In the genomic region with DNA sequence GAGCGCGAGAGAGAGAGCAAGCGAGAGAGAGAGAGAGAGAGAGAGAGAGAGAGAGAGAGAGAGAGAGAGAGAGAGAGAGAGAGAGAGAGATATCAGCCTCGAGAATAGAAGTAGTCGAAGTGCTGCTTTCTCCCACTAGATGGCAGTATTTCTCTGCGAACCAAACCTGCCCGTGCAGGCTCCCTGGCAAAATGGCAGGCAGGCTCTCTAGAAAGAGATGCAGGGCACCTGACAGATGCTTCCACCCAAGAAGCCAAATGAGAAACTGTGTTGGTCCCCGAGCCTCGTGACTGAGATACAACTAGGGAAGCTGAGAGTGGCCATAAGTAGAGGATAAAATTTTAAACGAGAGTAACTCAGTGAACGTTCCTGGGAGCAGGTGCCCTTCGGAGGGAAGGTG, we compare ENCODE assay signal across 8 mouse cellular contexts. TPM values are rescaled to one million over a fixed set of nuclear protein-coding genes. Genes with fewer than 3 reads are reported as not detected.
DNase-seq lines count a peak whose midpoint lies in the region; ATAC-seq and TF ChIP-seq lines count a peak whose summit lies in the region.

No protein-coding gene starts in this region.

- peak; percentile 53; the same call in 1 of the 2 replicates for ATAC-seq in liver, embryonic 16.5 days (ENCODE audit: low read depth)

- intact Hi-C loops in gastrocnemius, adult 2 months (cut with DNase I), result loop anchor here (1.0 to 2.0 kb wide), 2 partner anchors 233 to 271 kb away; no protein-coding TSS in a partner anchor

- H3K4me1 ChIP-seq in liver, embryonic 16.5 days (ENCODE audit: control insufficient read depth, low read depth, low read length), result peaks cover 24% of the 10 kb centered on the region
- H3K4me1 ChIP-seq in olfactory bulb, adult 2 months (ENCODE audit: control insufficient read depth, insufficient read depth, low read length), result no peaks in the 10 kb centered on the region; the same call in none of the 2 replicates
- H3K4me1 ChIP-seq in thymus, adult 2 months (replicated peaks; ENCODE audit: control insufficient read depth, insufficient read depth, low read length), result no peaks in the 10 kb centered on the region

- peaks cover 4% of the 10 kb centered on the region; the same call in 1 of the 2 replicates for H3K9me3 ChIP-seq in liver, embryonic 16.5 days (replicated peaks; ENCODE audit: control insufficient read depth, low read length)

- DNase-seq in A20 (ENCODE audit: low read depth, low spot score) (peak; percentile 81), R1 (ENCODE audit: low read depth, low spot score) (peak; percentile 62)
- DNase-seq in cerebellum, postnatal 36 days, result peak; percentile 70 to 80
- DNase-seq in gastrocnemius, adult 2 months, result peak; percentile 59
- DNase-seq in kidney, postnatal 36 days, result peak; percentile 69 to 78
- peak; percentile 71 for DNase-seq in thymus, adult 2 months

- no peak overlapping the region for H3K4me3 ChIP-seq in gastrocnemius, adult 2 months
- H3K4me3 ChIP-seq in liver, embryonic 16.5 days (ENCODE audit: low read depth, low read length), result no peak overlapping the region
- H3K4me3 ChIP-seq in olfactory bulb, adult 2 months (ENCODE audit: insufficient read depth, low read depth, low read length), result no peak overlapping the region
- no peak overlapping the region for H3K4me3 ChIP-seq in thymus, adult 2 months (ENCODE audit: control insufficient read depth, insufficient read depth, low read length)

- H3K27me3 ChIP-seq in liver, embryonic 16.5 days (ENCODE audit: control insufficient read depth, insufficient read depth, low read depth, low read length), result no peaks in the 10 kb centered on the region
- no peaks in the 10 kb centered on the region for H3K27me3 ChIP-seq in thymus, adult 2 months (ENCODE audit: control insufficient read depth, insufficient read depth, low read length)

- no peak for TF ChIP-seq POLR2A in olfactory bulb, adult 2 months (IDR thresholded peaks at IDR 0.05; ENCODE audit: insufficient read depth, low read depth, low read length)
- no peak for TF ChIP-seq POLR2A in thymus, adult 2 months (IDR thresholded peaks at IDR 0.05; ENCODE audit: control insufficient read depth, extremely low read depth, insufficient read depth, low read length, poor library complexity)

- no peak overlapping the region for H3K4me2 ChIP-seq in liver, embryonic 16.5 days (ENCODE audit: low read depth, low read length)

- 19% methylated on average over 12 of the region's 12 CpGs for WGBS in liver, embryonic 16.5 days (ENCODE audit: insufficient replicate concordance)
- 18% methylated on average over 11 of the region's 12 CpGs for WGBS in olfactory bulb, adult 2 months
- WGBS in thymus, adult 2 months, result 27% methylated on average over 9 of the region's 12 CpGs

- no peaks in the 10 kb centered on the region for H3K36me3 ChIP-seq in liver, embryonic 16.5 days (ENCODE audit: control insufficient read depth, insufficient read depth)
- H3K36me3 ChIP-seq in thymus, adult 2 months (ENCODE audit: control insufficient read depth, insufficient read depth, low read length), result no peaks in the 10 kb centered on the region

- H3K27ac ChIP-seq in gastrocnemius, adult 2 months, result no peak overlapping the region
- H3K27ac ChIP-seq in liver, embryonic 16.5 days (ENCODE audit: low read length), result no peak overlapping the region
- H3K27ac ChIP-seq in olfactory bulb, adult 2 months (ENCODE audit: insufficient read depth, low read depth, low read length), result no peak overlapping the region
- H3K27ac ChIP-seq in thymus, adult 2 months (ENCODE audit: control insufficient read depth, insufficient read depth, low read length), result no peak overlapping the region

- H3K9ac ChIP-seq in liver, embryonic 16.5 days (ENCODE audit: low read depth, low read length), result no peak overlapping the region

- peak; percentile 72 for TF ChIP-seq CTCF in gastrocnemius, adult 2 months (IDR thresholded peaks at IDR 0.05)
- peak; percentile 46; the same call in 1 of the 2 replicates for TF ChIP-seq CTCF in olfactory bulb, adult 2 months (IDR thresholded peaks at IDR 0.05; ENCODE audit: insufficient read depth, low read depth, low read length)
- TF ChIP-seq CTCF in thymus, adult 2 months (IDR thresholded peaks at IDR 0.05; ENCODE audit: borderline replicate concordance, control insufficient read depth, extremely low read depth, insufficient read depth, low read length, poor library complexity), result peak; percentile 47; the same call in 1 of the 2 replicates

RNA-seq across cellular contexts. Expression of a gene that starts 13.4 kb away (rescaled TPM):
- total RNA-seq in gastrocnemius, adult 2 months (2021), result under 1 TPM; 0.08 to 0.48 TPM
- polyA plus RNA-seq in liver, embryonic 16.5 days (2015; fragmentation: Nextera tagmentation; extraction: Ambion mirVana), result not detected in 2 replicates
- not detected in 2 replicates for polyA plus RNA-seq in olfactory bulb, adult 2 months (2012; ENCODE audit: insufficient read depth, insufficient read length, low replicate concordance, missing spikeins)
- polyA plus RNA-seq in thymus, adult 2 months (2012; rRNA removed), result 0.33 and 1.1 TPM in 2 replicates

RNA-seq across cellular contexts. Expression of a gene that starts 37.2 kb away (rescaled TPM):
- total RNA-seq in gastrocnemius, adult 2 months (2021), result 10 to 100 TPM; 10.7 to 11.6 TPM
- polyA plus RNA-seq in liver, embryonic 16.5 days (2015; fragmentation: Nextera tagmentation; extraction: Ambion mirVana), result 15.4 and 18.3 TPM in 2 replicates
- 732 TPM in 1 of 2 replicates, not detected in the other for polyA plus RNA-seq in olfactory bulb, adult 2 months (2012; ENCODE audit: insufficient read depth, insufficient read length, low replicate concordance, missing spikeins)
- polyA plus RNA-seq in thymus, adult 2 months (2012; rRNA removed), result 30.6 and 32.9 TPM in 2 replicates
